Mouse (Mus musculus) adipocyte (in vitro differentiated cells): ENCODE measurements around the gene Disp3.
A peak's percentile ranks its signal among the peaks of the same experiment; 100 is the strongest.

Experiments
- DNase-seq: peaks from one replicate; pipeline ENCODE4 v3.0.0-alpha.2; 2016; ENCODE audit warnings: low spot score

Disp3 gene

GRCm38 (mm10) chr4:148287476-148288054 is at the start of gene Disp3:
Disp3 (minus strand) TSS chr4:148287965.
- DNase-seq: no peak

- DNase-seq: no peak
Measured at GRCm38 (mm10) chr4:148330269-148330668, 42.5 kb upstream of the Disp3 start.

DNA sequence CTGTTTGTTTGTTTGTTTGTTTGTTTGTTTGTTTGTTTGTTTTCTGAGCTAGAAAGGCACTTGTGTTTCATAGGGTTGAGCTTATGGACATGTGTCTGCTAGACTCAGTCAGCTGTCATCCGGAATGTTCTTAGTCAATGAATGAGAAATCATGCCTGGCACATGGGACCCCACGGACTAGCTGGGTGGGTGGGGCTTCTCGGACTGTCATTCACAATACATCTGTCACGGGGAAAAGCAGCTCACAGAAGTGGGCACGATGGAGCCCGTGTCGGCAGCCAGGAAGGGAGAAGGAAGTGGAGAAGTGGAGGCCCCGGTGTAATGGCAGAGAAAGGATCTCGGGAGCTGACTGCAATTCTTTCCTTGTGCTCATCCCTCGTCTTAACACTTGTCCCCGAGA is 41.7 kb upstream of the Disp3 start:
- no peak for DNase-seq

DNA sequence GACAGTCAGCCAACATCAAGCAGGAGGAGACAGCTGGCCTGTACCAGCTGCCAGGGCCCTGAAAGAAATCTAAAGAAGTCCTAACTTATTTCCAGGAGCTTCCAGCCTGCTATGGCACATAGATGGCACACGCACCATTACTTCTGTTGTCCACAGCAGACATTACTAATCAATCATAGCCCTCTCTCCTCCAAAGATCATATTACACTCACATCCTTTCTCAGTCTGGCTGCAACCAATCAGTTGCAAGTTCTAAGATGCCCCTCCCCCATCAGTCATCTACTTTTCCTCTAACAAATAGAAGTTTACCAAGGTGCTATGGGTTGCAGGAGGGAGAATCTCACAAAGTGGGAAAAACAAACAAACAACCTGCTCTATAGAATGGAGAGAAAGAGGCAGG is 40.5 kb upstream of the Disp3 start:
- DNase-seq: no peak

DNA sequence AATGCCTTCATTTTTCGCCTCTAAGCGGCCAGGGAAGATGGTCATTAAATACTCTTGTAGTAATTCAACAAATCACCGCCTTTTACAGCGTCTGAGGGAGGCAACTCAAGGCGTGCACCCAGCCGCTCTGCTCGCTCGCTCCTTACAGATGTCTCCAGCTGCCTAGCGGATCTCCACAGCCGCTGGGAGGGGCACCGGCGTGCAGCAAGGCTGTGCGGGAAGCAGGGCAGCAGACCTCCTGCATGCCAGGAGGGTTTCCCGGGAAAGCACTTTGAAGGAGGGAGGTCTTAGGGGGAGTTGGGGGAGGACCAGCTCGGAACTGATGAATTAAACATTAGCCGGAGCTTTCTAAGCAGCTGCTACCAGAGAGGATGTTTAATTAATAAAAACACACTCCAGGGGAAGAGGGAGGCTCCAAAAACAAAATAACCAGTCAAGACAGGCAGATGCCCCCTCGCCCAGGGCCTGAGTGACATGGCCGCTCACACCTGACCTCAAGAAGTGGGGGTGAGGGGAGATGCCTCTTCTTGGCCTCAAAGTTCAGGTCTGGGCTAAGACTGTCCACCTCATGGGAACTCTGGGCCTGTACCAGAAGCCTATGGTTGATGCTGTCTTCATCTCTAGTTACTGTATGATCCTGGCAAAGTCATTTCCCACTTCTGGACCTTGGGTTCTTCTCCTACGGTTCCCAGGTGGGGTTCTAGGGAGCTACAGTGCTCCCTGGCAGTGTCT is 39.7 kb upstream of the Disp3 start:
- DNase-seq: no peak

GRCm38 (mm10) chr4:148326791-148327190 is 39.0 kb upstream of the Disp3 start:
- DNase-seq: no peak

DNA sequence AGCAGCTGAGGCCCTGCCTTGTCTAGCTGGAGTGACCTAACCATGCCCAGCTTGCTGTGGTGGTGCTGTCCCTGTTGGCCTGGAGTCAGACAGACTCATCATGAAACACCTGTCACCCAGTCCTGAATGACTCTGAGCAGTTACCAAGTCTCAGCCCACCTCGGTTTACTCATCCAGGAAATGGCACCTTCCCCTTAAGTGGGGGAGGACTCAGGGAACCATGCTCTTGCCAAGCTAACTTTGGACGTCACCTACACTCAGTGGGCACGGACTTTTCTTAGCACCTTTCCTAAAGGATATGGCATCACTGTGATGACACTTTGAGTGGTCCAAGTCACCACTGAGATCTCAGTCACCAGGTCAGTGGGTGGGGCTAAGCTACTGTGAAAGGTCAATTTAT is 38.2 kb upstream of the Disp3 start:
- no peak for DNase-seq

DNA sequence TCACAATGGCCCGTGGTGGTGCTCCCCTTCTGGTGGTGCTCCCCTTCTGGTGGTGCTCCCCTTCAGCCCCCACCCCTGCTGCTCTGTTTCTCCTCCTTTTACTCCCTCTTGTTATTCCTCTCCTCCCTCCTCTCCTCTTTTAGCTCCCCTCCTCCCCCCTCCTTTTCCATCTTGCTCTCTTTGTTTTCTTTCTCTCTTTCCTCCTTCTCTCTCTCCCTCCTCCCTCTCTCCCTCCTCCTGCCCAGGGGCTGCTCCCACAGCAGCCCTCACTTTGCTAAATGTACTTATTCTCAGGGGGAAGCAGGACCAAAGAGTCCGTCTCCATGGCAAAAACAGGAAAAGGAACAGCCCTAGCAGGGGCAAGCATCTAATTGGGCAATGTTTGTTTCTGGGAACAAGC is 37.3 kb upstream of the Disp3 start:
- DNase-seq: no peak

GRCm38 (mm10) chr4:148322152-148322551 is 34.4 kb upstream of the Disp3 start:
- DNase-seq: no peak

- DNase-seq: no peak
Measured at GRCm38 (mm10) chr4:148319366-148319765, 31.6 kb upstream of the Disp3 start.

DNA sequence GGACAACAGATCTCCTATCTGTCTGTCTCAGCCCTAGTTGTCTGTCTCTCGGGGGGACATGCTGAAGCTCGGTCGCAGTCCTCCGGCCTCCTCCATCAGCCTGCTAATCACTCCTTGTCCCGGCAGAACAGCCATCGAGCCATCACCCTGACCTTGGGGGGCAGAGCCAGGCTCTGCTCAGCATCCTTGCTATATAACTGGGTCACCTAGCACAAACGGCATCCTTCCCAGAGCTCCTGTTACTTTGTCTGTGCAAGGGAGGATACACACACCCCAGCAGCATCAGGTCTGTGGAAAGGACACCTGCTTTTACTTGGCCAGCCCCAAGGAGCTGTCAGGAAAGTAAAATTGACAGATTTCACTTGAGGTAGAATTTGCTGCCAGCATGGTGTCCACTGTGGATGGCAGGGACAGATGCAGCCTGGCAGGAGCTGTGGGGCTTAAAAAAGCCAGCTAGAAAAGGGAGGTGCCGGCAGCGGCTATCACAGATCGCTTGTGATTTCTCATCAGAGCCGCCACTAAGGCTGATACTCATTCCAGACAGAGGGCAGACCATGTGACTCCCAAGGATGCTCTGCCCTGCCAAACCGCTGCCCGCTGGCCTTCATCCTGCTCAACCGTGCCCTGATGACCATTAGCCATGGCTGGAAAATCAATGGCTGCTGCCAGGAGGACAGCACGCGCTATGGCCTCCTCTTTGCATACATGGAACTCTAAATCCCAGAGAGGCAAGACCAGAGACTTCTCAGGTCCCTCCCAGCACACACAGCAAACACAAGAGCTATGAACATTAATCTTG is 27.8 kb upstream of the Disp3 start:
- DNase-seq: no peak

DNA sequence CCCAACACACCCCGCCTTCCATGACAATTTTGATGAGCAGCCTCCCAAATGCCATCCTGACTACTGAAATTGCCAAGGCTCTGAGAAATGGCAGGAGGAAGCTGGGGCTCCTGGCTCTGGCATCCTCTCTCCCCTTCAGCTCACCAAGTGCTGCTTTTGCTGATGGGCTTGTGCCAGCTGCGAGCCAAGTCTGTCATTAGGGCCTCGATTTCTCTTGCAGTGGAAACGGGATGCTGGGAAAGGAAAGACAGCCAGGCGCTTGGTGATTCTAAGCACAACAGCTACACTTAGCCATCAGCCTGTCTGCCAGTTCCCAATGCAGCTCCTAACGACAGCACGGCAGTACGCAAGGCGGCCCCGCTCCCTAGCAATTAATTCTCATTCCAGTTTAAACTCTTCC is 26.6 kb upstream of the Disp3 start:
- DNase-seq: no peak

- no peak for DNase-seq
Measured at GRCm38 (mm10) chr4:148313601-148314000, 25.8 kb upstream of the Disp3 start.

GRCm38 (mm10) chr4:148312296-148313116 is 24.7 kb upstream of the Disp3 start:
- DNase-seq: no peak

DNA sequence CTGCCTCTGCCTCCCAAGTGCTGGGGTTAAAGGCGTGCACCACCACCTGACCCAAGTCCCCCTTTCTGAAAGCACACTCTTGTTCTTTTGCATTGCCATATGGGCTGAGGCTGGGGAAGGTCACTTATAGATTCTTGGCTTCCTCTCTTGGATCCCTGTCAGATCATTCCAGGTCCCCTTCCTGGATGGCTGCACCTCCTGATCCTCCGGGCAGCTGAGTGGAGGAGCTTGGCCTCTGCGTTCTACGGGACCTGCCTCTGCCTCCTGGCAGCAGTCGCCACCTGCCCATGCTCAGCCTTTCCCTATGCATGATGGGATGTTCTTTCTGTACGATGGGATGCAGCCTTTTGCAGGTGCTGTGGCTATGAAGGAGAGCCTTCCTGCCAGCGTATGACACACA is 23.1 kb upstream of the Disp3 start:
- DNase-seq: no peak

DNA sequence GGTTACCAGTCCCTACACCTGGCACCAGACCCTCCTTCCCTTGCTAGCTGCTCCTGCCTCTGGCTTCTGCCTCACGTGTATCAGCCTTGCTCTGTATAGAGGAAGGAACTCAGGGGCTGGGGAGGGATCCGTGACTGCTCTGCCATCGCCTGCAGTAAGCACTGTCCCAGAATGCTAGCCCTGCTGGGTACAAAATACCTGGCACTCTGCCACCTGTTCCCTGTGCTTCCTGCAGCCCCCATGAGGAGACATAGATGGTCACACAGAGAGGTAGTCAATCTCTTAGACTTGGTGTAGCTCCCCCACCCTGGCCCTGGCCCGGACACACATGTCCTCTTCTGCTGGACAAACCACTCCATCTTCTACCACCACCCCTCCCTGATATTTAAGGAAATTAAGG is 22.4 kb upstream of the Disp3 start:
- DNase-seq: no peak

GRCm38 (mm10) chr4:148306406-148307083 is 18.8 kb upstream of the Disp3 start:
- DNase-seq: no peak

GRCm38 (mm10) chr4:148298720-148299119 is 11.0 kb upstream of the Disp3 start:
- no peak for DNase-seq

GRCm38 (mm10) chr4:148297640-148298039 is 9.9 kb upstream of the Disp3 start:
- DNase-seq: no peak

- DNase-seq: peak; percentile 64
Measured at GRCm38 (mm10) chr4:148293319-148293718, 5.6 kb upstream of the Disp3 start.

GRCm38 (mm10) chr4:148291849-148292248 is 4.1 kb upstream of the Disp3 start:
- DNase-seq: no peak

- no peak for DNase-seq
Measured at GRCm38 (mm10) chr4:148291080-148291479, 3.3 kb upstream of the Disp3 start.
